Mouse (Mus musculus) hindbrain, embryonic 10.5 days (tissue): Measurements from ENCODE around the gene Doxl2. TPM values are rescaled to one million over a fixed set of nuclear protein-coding genes. Genes with fewer than 3 reads are reported as not detected.

Source experiments
- DNase-seq: peaks from one replicate; pipeline ENCODE4 v3.0.0-alpha.2; 2017; ENCODE audit warnings: low spot score
- H3K27ac ChIP-seq: fragments of 300-500 bp; sonication (generic); 2 replicates; pipeline ENCODE4 v1.5.1; 2016; ENCODE audit warnings: mild to moderate bottlenecking, moderate library complexity
- H3K27me3 ChIP-seq: fragments of 300-500 bp; sonication (generic); 2 replicates; pipeline ENCODE4 v1.6.1; 2016; ENCODE audit warnings: mild to moderate bottlenecking; ENCODE audit not compliant: poor library complexity, insufficient read depth, severe bottlenecking
- H3K36me3 ChIP-seq: fragments of 300-500 bp; sonication (generic); 2 replicates; pipeline ENCODE4 v1.6.1; 2016; ENCODE audit warnings: mild to moderate bottlenecking, moderate library complexity
- H3K4me1 ChIP-seq: fragments of 300-500 bp; sonication (generic); replicated peaks from 2 replicates; pipeline ENCODE4 v1.6.1; 2016; ENCODE audit warnings: mild to moderate bottlenecking
- H3K4me3 ChIP-seq: fragments of 300-500 bp; sonication (generic); 2 replicates; pipeline ENCODE4 v1.5.1; 2016; ENCODE audit warnings: mild to moderate bottlenecking, moderate library complexity
- H3K9me3 ChIP-seq: fragments of 300-500 bp; sonication (generic); 2 replicates; pipeline ENCODE4 v1.6.1; 2016; ENCODE audit warnings: mild to moderate bottlenecking, moderate library complexity
- WGBS: fragments of 180-500 bp; shearing (Covaris S2); methylation state at CpG from one replicate; pipeline ENCODE4 v1.1.7; 2016; 5-methylcytosine and 5-hydroxymethylcytosine counted together
- polyA plus RNA-seq: library from polyadenylated mRNA; unstranded; fragments of >200 nt; fragmentation: Nextera tagmentation; extraction: Ambion mirVana; gene quantifications from 2 replicates; pipeline ENCODE4 v1.2.1, GENCODE M21; 2016

The Doxl2 gene
- polyA plus RNA-seq, 1 experiment from 2014 or later, result not detected

- Histone ChIP-seq H3K9me3 (no peaks in the 10 kb centered on the region), H3K36me3 (no peaks in the 10 kb centered on the region), H3K27me3 (no peaks in the 10 kb centered on the region), H3K4me1 (no peaks in the 10 kb centered on the region), H3K27ac (no peak overlapping the region), H3K4me3 (no peak overlapping the region)
- WGBS, result 76% methylated on average over 3 of the region's 3 CpGs
- no peak for DNase-seq
These were observed 7.5 kb downstream of the Doxl2 start for GRCm38 (mm10) chr6:48982305-48982704.

- Histone ChIP-seq H3K4me3 (no peak within 1 kb of the TSS), H3K27ac (no peak within 1 kb of the TSS), H3K4me1 (no peaks in the 10 kb centered on the region), H3K36me3 (no peaks in the 10 kb centered on the region), H3K27me3 (no peaks in the 10 kb centered on the region), H3K9me3 (no peaks in the 10 kb centered on the region)
- DNase-seq, result no peak
- 66% methylated on average over 7 of the region's 7 CpGs for WGBS
These were observed 11.8 kb downstream of the Doxl2 start, which contains the start of gene Svs1 for GRCm38 (mm10) chr6:48986444-48986990. Gene Svs1 (plus strand): TSS chr6:48986861.

DNA sequence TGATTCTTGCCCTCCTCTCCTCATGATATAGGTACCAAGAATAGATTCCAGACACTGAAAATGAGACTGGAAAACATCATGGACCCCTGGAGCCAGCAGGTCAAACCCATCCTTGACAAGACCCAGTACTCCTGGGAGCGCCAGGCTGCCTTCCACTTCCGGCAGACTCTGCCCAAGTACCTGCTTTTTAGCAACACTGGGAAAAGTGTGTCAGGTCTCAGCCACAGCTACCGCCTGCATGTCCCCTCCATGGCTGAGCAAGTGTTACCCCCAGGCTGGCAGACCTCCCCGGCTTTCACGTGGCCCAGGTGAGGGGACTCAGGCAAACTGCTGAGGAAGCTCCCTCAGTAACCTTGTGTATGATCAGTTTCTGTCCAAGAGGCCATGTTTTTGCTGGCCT, 15.2 kb downstream of the Doxl2 start:
- WGBS, result 92% methylated on average over 5 of the region's 5 CpGs
- DNase-seq, result no peak
- H3K4me1 ChIP-seq, result no peaks in the 10 kb centered on the region
- H3K27me3 ChIP-seq, result no peaks in the 10 kb centered on the region
- H3K4me3 ChIP-seq, result no peak overlapping the region
- no peaks in the 10 kb centered on the region for H3K36me3 ChIP-seq
- H3K9me3 ChIP-seq, result no peaks in the 10 kb centered on the region
- no peak overlapping the region for H3K27ac ChIP-seq

DNA sequence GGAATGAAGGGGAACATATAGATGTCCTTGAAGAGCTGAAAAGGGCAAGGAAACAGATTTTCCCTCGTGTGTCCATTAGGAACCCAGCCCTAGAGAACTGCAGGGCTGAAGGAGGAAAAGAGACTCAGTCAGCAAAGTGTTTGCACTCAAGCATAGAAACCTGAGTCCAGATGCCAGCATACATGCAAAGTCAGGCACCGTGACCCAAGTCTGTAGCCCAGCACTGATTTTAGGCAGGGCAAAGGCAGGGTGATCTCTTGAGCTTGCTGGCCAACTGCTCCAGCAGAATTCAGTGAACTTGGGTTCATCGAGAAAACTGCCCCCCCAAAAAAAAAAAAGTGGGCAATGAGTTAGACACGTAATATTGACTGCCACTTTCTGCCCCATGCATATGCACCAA, 17.2 kb downstream of the Doxl2 start:
- WGBS, result 83% methylated on average over 4 of the region's 4 CpGs
- H3K27ac ChIP-seq, result no peak overlapping the region

DNA sequence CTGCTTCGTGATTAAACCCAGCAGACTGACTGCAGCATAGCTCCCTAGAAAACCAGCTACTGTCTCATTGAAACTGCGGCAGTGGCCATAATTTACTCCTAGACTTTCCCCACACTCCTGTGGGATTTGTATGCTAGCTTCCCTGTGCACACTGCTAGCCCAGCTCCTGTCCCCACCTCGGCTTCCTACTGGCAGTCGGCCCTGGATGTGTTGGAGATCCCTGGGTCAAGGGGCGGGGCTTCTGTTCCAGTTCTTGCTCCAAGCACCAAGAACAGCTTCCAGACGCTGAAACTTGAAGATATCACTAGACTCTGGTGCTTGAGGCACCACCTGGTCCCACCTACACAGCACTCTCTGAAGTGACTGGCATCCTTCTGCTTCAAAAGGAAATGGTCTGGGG, 23.4 kb downstream of the Doxl2 start:
- H3K4me3 ChIP-seq, result no peak overlapping the region
- H3K36me3 ChIP-seq, result no peaks in the 10 kb centered on the region
- no peak overlapping the region for H3K27ac ChIP-seq
- no peaks in the 10 kb centered on the region for H3K9me3 ChIP-seq
- H3K4me1 ChIP-seq, result no peaks in the 10 kb centered on the region
- DNase-seq, result no peak
- 76% methylated on average over 6 of the region's 6 CpGs for WGBS
- no peaks in the 10 kb centered on the region for H3K27me3 ChIP-seq

More for the DNA sequence above, 17.2 kb downstream of the Doxl2 start:
- H3K27me3 ChIP-seq, result no peaks in the 10 kb centered on the region
- no peaks in the 10 kb centered on the region for H3K9me3 ChIP-seq
- no peaks in the 10 kb centered on the region for H3K36me3 ChIP-seq
- no peak for DNase-seq
- no peaks in the 10 kb centered on the region for H3K4me1 ChIP-seq
- no peak overlapping the region for H3K4me3 ChIP-seq

DNA sequence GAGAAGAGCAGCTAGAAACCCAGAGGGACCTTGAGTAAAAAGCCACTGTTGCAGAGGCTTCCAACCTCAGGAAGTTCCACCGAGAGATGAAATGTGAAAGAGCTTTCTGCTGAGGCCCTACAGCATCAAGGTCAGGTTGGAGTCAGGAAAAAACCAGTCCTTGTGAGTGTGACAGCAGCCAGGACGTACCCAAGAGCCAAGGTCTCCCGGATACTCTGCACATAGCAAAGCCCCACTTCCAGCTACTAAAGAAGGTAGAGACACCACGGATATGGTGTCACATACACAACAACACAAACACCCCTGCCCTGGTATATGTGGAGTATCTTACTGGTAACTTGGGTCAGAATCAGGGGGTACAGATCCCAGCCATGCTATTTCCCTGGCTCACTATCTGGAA, 24.0 kb downstream of the Doxl2 start:
- no peaks in the 10 kb centered on the region for H3K9me3 ChIP-seq
- no peaks in the 10 kb centered on the region for H3K36me3 ChIP-seq
- no peak for DNase-seq
- no peaks in the 10 kb centered on the region for H3K4me1 ChIP-seq
- H3K4me3 ChIP-seq, result no peak overlapping the region
- no peak overlapping the region for H3K27ac ChIP-seq
- 91% methylated on average over 4 of the region's 4 CpGs for WGBS
- H3K27me3 ChIP-seq, result no peaks in the 10 kb centered on the region

DNA sequence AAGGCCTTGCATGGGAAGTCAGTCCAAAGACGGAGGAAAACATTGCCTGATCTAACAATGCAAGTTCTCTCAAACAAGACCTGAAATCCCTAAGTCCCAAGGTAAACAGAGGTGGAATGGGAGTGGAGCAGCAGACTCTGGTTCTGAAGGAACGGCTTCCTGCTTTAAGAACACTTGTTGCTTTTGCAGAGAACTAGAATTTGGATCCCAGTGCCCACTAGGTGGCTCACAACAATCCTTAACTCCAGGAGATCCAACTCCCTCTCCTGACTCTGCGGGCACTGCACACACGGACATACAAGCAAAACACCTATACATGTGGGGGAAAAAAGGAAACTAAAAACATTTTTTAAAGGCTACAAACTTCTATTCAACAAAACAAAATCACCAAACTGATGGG, 28.6 kb downstream of the Doxl2 start:
- no peaks in the 10 kb centered on the region for H3K27me3 ChIP-seq
- peaks cover 4% of the 10 kb centered on the region; the same call in 1 of the 2 replicates for H3K4me1 ChIP-seq
- no peak for DNase-seq
- H3K36me3 ChIP-seq, result no peaks in the 10 kb centered on the region
- H3K9me3 ChIP-seq, result no peaks in the 10 kb centered on the region
- no peak overlapping the region for H3K4me3 ChIP-seq
- H3K27ac ChIP-seq, result no peak overlapping the region
- 47% methylated on average over 4 of the region's 4 CpGs for WGBS

GRCm38 (mm10) chr6:49007981-49008380, 33.2 kb downstream of the Doxl2 start:
- H3K27me3 ChIP-seq, result no peaks in the 10 kb centered on the region
- peak; percentile 74 for DNase-seq
- peaks cover 13% of the 10 kb centered on the region; the same call in 1 of the 2 replicates for H3K4me1 ChIP-seq
- H3K36me3 ChIP-seq, result no peaks in the 10 kb centered on the region
- H3K4me3 ChIP-seq, result peak overlapping the region; percentile 42
- WGBS, result 2% methylated on average over 9 of the region's 9 CpGs
- H3K27ac ChIP-seq, result no peak overlapping the region
- H3K9me3 ChIP-seq, result 0 out of 2 replicates have a peak, but pooled peaks cover 4% of the 10 kb centered on the region

GRCm38 (mm10) chr6:49008420-49009160, 33.8 kb downstream of the Doxl2 start:
- DNase-seq, result no peak
- 32% methylated on average over 13 of the region's 13 CpGs for WGBS
- Histone ChIP-seq H3K4me3 (peak overlapping the region; percentile 42), H3K27ac (no peak overlapping the region), H3K4me1 (peaks cover 13% of the 10 kb centered on the region; the same call in 1 of the 2 replicates), H3K36me3 (no peaks in the 10 kb centered on the region), H3K9me3 (0 out of 2 replicates have a peak, but pooled peaks cover 4% of the 10 kb centered on the region), H3K27me3 (no peaks in the 10 kb centered on the region)

DNA sequence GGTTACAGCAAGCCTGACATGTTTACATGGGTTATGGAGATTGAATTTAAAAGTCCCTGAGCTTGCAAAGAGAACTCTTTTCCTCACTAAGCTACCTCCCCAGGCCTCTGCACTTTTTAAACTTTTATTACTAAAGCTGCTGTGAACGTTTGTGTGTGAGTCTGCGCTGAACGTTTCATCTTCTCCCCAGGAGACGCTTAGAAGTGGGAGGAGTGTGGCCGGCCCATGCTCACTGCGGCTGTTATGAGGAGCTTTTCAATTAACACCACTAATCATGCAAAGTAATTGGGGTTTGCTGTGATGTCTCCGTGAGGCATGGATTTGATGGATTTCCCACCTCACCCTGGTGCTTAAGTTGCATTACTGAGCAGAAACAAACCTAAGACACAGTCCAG, 34.4 kb downstream of the Doxl2 start:
- Histone ChIP-seq H3K27me3 (no peaks in the 10 kb centered on the region), H3K9me3 (0 out of 2 replicates have a peak, but pooled peaks cover 4% of the 10 kb centered on the region), H3K27ac (no peak overlapping the region), H3K36me3 (no peaks in the 10 kb centered on the region), H3K4me1 (peaks cover 13% of the 10 kb centered on the region; the same call in 1 of the 2 replicates), H3K4me3 (peak overlapping the region; percentile 42; the same call in 1 of the 2 replicates)
- 60% methylated on average over 7 of the region's 7 CpGs for WGBS
- no peak for DNase-seq

DNA sequence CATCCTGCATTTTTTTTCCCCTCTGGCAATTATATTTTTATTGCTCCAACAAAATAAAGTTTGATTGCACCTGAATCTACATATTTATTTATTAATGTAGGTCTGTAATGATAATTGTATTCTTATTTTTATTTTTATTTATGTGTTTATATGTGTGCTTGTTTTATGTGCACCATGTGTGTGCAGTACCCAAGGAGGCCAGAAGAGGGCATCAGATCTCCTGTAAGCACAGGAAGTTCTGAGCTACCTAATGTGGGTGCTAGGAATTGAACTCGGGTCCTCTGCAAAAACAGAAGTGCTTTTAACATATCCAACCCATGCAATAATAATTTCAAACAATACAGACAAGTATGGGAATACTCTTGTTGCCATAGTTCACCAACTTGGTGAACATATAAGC, 34.9 kb downstream of the Doxl2 start:
- H3K27me3 ChIP-seq, result no peaks in the 10 kb centered on the region
- no peaks in the 10 kb centered on the region for H3K36me3 ChIP-seq
- H3K4me3 ChIP-seq, result no peak overlapping the region
- no peak for DNase-seq
- whole genome bisulfite sequencing, result 92% methylated on average over 1 of the region's 1 CpGs
- 0 out of 2 replicates have a peak, but pooled peaks cover 4% of the 10 kb centered on the region for H3K9me3 ChIP-seq
- no peak overlapping the region for H3K27ac ChIP-seq
- H3K4me1 ChIP-seq, result peaks cover 13% of the 10 kb centered on the region; the same call in 1 of the 2 replicates

DNA sequence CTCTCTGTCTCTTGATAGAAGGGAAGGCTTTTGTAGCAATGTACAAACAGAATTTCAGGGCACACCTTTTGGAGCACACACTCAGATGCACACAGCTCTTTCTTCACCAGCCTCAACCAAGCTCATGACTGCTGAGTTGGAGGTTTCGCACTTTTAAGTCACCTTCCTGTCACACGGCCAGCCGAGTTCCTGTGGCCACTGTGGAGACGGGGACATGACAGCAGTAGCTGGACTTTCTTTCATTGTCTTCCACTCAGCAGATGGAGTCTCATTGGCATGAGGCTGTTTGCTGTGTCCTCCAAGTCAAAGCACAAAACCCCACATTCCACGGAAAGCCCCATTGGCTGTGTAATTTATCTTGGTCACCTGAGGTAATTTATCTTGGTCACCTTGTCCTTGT, 36.4 kb downstream of the Doxl2 start:
- H3K4me1 ChIP-seq, result peaks cover 13% of the 10 kb centered on the region; the same call in 1 of the 2 replicates
- H3K4me3 ChIP-seq, result no peak overlapping the region
- no peaks in the 10 kb centered on the region for H3K27me3 ChIP-seq
- no peak for DNase-seq
- H3K36me3 ChIP-seq, result no peaks in the 10 kb centered on the region
- no peak overlapping the region for H3K27ac ChIP-seq
- H3K9me3 ChIP-seq, result 0 out of 2 replicates have a peak, but pooled peaks cover 4% of the 10 kb centered on the region
- 84% methylated on average over 5 of the region's 5 CpGs for WGBS

GRCm38 (mm10) chr6:49013023-49013422, 38.3 kb downstream of the Doxl2 start:
- WGBS, result 79% methylated on average over 4 of the region's 4 CpGs
- Histone ChIP-seq H3K9me3 (0 out of 2 replicates have a peak, but pooled peaks cover 4% of the 10 kb centered on the region), H3K36me3 (no peaks in the 10 kb centered on the region), H3K27ac (no peak overlapping the region), H3K27me3 (no peaks in the 10 kb centered on the region), H3K4me3 (no peak overlapping the region), H3K4me1 (peaks cover 12% of the 10 kb centered on the region; the same call in 1 of the 2 replicates)
- no peak for DNase-seq
